In the genomic region with DNA sequence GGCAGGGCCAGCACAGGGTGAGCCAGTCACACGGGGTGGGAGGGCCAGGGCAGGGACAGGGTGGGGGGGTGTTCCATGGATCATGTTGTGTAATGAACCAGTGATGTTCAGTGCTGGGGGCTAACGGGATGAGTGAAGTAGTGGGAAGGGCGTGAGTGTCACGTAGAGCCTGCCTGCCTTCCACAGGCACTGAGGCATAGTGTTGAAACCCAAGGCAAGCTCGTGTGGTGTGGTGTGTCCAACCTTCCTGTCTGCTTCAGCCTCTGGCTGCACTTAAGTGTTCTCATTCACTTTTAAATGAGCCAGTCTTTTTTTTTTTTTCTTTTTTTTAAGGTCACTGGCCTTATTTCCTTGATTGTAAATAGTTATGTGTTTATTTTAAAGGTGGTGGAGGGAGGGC, we compare ENCODE assay signal across 11 mouse cellular contexts.
"Had no signal": no experiment of that assay in that cellular context is flagged by ENCODE, and none has a peak within 500 bp of the region (broad histone marks: within the 10 kb centered on the region; RNA-seq: fewer than 3 reads in every experiment).

No protein-coding gene starts in this region.

- H3K4me2 ChIP-seq: limb, embryonic 15.5 days; liver, embryonic 12.5 days; lung, embryonic 14.5 days; midbrain, embryonic 12.5 days had no signal

- H3K9ac ChIP-seq: limb, embryonic 15.5 days; liver, embryonic 12.5 days; lung, embryonic 14.5 days; midbrain, embryonic 12.5 days had no signal

- H3K9me3 ChIP-seq: limb, embryonic 15.5 days; liver, embryonic 12.5 days; midbrain, embryonic 12.5 days had no signal

- DNase-seq: kidney, adult 18-20 months; kidney, postnatal 10 days; kidney, postnatal 4 days; lung, embryonic 14.5 days; right cerebral cortex, adult 18-20 months; right cerebral cortex, postnatal 25 days; thymus, postnatal 36 days had no signal

- H3K4me3 ChIP-seq: layer of hippocampus, adult 2 months; limb, embryonic 15.5 days; liver, embryonic 12.5 days; midbrain, embryonic 12.5 days had no signal

- H3K27ac ChIP-seq: layer of hippocampus, adult 2 months; limb, embryonic 15.5 days; liver, embryonic 12.5 days; midbrain, embryonic 12.5 days had no signal

- H3K27me3 ChIP-seq: limb, embryonic 15.5 days; liver, embryonic 12.5 days; midbrain, embryonic 12.5 days had no signal
